Mouse (Mus musculus) limb, embryonic 13.5 days (tissue): Measurements from ENCODE around the gene Adamts17. TPM values are rescaled to one million over a fixed set of nuclear protein-coding genes. Genes with fewer than 3 reads are reported as not detected.
A peak's percentile ranks its signal among the peaks of the same experiment; 100 is the strongest.

Experiments
- ATAC-seq: fragments of 200-750 bp; cut with Nextera tagmentation; 2 replicates; pipeline ENCODE4 v1.8.0; 2017; ENCODE audit warnings: low read depth, moderate number of reproducible peaks, moderate TSS enrichment; ENCODE audit not compliant: low FRiP score
- H3K27ac ChIP-seq: fragments of 300-500 bp; sonication (generic); 2 replicates; pipeline ENCODE4 v1.5.1; 2015; ENCODE audit warnings: inconsistent platforms, mild to moderate bottlenecking, moderate library complexity
- H3K27me3 ChIP-seq: fragments of 300-500 bp; sonication (generic); 2 replicates; pipeline ENCODE4 v1.6.1; 2015; ENCODE audit warnings: mild to moderate bottlenecking, inconsistent platforms
- H3K36me3 ChIP-seq: fragments of 300-500 bp; sonication (generic); 2 replicates; pipeline ENCODE4 v1.6.1; 2015; ENCODE audit warnings: inconsistent platforms, mild to moderate bottlenecking, moderate library complexity
- H3K4me1 ChIP-seq: fragments of 300-500 bp; sonication (generic); 2 replicates; pipeline ENCODE4 v1.6.1; 2015; ENCODE audit warnings: inconsistent platforms
- H3K4me2 ChIP-seq: fragments of 300-500 bp; sonication (generic); replicated peaks from 2 replicates; pipeline ENCODE4 v1.6.1; 2015; ENCODE audit warnings: inconsistent platforms, mild to moderate bottlenecking, moderate library complexity
- H3K4me3 ChIP-seq: fragments of 300-500 bp; sonication (generic); 2 replicates; pipeline ENCODE4 v1.5.1; 2015; ENCODE audit warnings: moderate library complexity, mild to moderate bottlenecking, inconsistent platforms
- H3K9ac ChIP-seq: fragments of 300-500 bp; sonication (generic); 2 replicates; pipeline ENCODE4 v1.6.1; 2015; ENCODE audit warnings: mild to moderate bottlenecking, inconsistent platforms
- H3K9me3 ChIP-seq: fragments of 300-500 bp; sonication (generic); 2 replicates; pipeline ENCODE4 v1.6.1; 2016; ENCODE audit warnings: inconsistent platforms
- WGBS: fragments of 180-500 bp; shearing (Covaris S2); methylation state at CpG from one replicate; pipeline ENCODE4 v1.1.7; 2015; 5-methylcytosine and 5-hydroxymethylcytosine counted together
- polyA plus RNA-seq: library from polyadenylated mRNA; unstranded; fragments of >200 nt; fragmentation: Nextera tagmentation; extraction: Ambion mirVana; gene quantifications from 2 replicates; pipeline ENCODE4 v1.2.1, GENCODE M21; 2015

Gene Adamts17
- polyA plus RNA-seq, 1 experiment from 2014 or later, result 15.3 TPM

DNA sequence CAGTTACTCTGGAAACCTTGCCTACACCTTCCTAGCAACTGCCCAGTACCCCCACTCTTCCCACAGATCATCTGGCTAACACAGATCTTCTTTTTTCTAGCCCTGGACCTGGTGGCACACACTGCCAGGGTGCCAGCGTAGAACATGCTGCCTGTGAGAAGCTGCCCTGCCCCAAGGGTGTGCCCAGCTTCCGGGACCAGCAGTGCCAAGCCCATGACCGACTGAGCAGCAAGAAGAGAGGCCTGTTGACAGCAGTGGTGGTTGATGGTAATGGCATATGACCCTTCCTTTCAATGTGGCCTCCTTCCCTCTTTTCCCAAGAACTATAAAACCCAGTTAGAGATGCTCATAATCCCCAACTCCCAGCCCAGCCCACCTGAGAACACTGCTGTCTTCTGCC is 202.2 kb downstream of the Adamts17 start:
- H3K36me3 ChIP-seq, result peaks cover 10% of the 10 kb centered on the region; the same call in 1 of the 2 replicates
- H3K9ac ChIP-seq, result no peak overlapping the region
- no peak overlapping the region for H3K4me2 ChIP-seq
- WGBS, result 86% methylated on average over 3 of the region's 3 CpGs
- peaks cover 15% of the 10 kb centered on the region for H3K4me1 ChIP-seq
- H3K9me3 ChIP-seq, result no peaks in the 10 kb centered on the region
- no peak for ATAC-seq
- no peak overlapping the region for H3K27ac ChIP-seq
- no peak overlapping the region for H3K4me3 ChIP-seq
- no peaks in the 10 kb centered on the region for H3K27me3 ChIP-seq

DNA sequence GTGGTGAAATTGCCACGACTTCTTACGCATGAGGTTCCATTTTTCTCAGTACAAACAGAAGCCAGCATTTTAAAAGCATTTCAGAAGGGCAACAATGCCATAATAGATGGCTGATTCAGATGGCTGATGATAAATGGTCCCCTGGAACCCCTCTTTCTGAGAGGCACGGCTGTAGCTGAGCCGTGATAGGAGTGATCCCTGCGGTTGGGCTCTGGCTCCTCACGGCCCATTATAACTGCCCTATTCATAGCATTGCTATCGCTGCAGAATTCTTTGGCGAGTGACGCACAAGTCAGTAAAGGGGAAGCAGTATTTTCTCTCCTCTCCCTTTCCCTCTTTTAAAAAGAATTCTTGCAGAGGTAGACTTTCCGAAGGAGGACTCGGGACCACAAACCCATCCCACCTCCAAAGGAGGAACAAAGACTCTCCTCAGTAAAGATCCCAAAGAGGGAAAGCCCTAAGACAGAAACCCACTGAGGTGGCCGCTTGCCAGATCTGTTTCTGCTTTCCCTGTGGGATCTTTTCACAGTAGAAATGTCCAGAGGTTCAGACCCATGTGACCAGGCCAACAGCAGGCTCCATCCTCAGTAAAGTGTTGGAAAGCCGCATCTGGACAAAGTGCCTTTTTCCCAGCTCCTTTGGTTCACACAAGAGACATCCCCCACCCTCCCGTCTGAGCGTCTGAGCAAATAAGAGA is 204.7 kb downstream of the Adamts17 start:
- Histone ChIP-seq H3K36me3 (peaks cover 22% of the 10 kb centered on the region; the same call in 1 of the 2 replicates), H3K4me2 (no peak overlapping the region), H3K9me3 (no peaks in the 10 kb centered on the region), H3K27ac (peak overlapping the region; percentile 48; the same call in 1 of the 2 replicates), H3K9ac (no peak overlapping the region), H3K27me3 (no peaks in the 10 kb centered on the region), H3K4me1 (peaks cover 15% of the 10 kb centered on the region), H3K4me3 (no peak overlapping the region)
- 86% methylated on average over 15 of the region's 15 CpGs for WGBS
- no peak for ATAC-seq

DNA sequence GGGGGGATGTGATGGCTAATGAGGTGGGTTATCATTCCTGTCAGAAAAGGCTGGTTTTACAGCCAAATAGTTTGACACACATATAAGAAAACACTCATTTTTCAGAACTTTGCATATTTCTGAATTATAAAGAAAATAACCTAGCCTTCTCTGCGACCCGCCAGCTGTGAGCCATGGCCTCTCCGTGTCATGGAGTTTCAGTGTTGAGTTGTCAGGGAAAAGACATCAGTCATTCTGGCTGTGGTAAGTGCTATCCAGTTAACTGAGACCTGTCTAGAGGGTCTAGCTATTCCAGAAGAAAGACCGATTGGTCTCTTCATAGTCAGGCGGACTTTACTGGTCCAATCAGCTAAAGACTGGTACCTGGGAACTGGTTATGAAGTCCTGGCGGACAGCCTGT is 205.7 kb downstream of the Adamts17 start:
- Histone ChIP-seq H3K4me1 (peaks cover 7% of the 10 kb centered on the region; the same call in 1 of the 2 replicates), H3K27ac (no peak overlapping the region), H3K4me2 (no peak overlapping the region), H3K9ac (no peak overlapping the region), H3K36me3 (peaks cover 22% of the 10 kb centered on the region; the same call in 1 of the 2 replicates), H3K4me3 (no peak overlapping the region), H3K9me3 (no peaks in the 10 kb centered on the region), H3K27me3 (no peaks in the 10 kb centered on the region)
- ATAC-seq, result no peak
- 95% methylated on average over 6 of the region's 6 CpGs for WGBS

DNA sequence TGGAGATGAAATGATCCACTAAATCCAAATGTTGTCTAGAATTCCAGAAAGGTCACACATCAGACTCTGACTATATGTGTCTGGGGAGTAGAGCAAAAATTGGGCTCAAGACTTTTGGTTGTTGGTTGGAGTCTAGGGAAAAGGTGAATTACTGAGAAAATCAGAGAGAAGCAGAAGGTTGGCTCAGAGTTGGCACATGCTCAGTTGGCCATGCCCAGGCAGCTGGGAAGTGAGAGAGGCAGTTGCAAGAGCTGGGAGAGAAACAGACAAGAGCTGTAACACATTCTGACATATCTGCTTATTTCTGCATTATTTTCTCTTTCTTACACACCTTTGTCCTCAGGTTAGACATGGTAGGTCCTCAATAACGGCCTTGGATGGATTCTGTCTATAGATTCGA is 209.7 kb downstream of the Adamts17 start:
- ATAC-seq, result no peak
- H3K9ac ChIP-seq, result no peak overlapping the region

DNA sequence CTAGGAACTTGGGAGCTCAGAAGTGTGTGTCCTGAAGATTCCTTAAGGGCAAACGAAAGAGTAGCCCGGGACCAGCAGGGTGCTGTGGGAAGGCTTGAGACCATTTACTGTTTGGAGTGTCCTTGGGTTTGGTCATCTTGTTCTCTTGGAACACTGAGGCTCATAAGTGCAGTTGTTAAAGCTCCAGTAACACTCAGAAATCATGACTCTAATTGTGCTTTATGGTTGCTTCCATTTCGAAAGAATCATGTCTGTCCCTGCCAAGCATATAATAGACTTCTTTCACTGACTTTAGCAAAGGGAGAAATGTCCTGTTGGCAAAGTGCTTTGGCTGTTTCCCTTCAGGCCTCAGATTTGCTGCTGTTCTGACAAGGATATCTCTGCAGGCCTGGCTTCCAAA is 210.9 kb downstream of the Adamts17 start:
- no peak overlapping the region for H3K9ac ChIP-seq
- ATAC-seq, result no peak
- H3K4me3 ChIP-seq, result no peak overlapping the region
- H3K27ac ChIP-seq, result no peak overlapping the region
- no peaks in the 10 kb centered on the region for H3K4me1 ChIP-seq
- no peak overlapping the region for H3K4me2 ChIP-seq
- peaks cover 15% of the 10 kb centered on the region; the same call in 1 of the 2 replicates for H3K36me3 ChIP-seq
- 88% methylated on average over 3 of the region's 3 CpGs for WGBS
- H3K9me3 ChIP-seq, result no peaks in the 10 kb centered on the region
- no peaks in the 10 kb centered on the region for H3K27me3 ChIP-seq

More for the DNA sequence above, 209.7 kb downstream of the Adamts17 start:
- Histone ChIP-seq H3K4me1 (no peaks in the 10 kb centered on the region), H3K9me3 (no peaks in the 10 kb centered on the region), H3K4me2 (no peak overlapping the region), H3K36me3 (peaks cover 14% of the 10 kb centered on the region; the same call in 1 of the 2 replicates), H3K4me3 (no peak overlapping the region), H3K27me3 (no peaks in the 10 kb centered on the region), H3K27ac (no peak overlapping the region)
- 92% methylated on average over 2 of the region's 2 CpGs for WGBS

DNA sequence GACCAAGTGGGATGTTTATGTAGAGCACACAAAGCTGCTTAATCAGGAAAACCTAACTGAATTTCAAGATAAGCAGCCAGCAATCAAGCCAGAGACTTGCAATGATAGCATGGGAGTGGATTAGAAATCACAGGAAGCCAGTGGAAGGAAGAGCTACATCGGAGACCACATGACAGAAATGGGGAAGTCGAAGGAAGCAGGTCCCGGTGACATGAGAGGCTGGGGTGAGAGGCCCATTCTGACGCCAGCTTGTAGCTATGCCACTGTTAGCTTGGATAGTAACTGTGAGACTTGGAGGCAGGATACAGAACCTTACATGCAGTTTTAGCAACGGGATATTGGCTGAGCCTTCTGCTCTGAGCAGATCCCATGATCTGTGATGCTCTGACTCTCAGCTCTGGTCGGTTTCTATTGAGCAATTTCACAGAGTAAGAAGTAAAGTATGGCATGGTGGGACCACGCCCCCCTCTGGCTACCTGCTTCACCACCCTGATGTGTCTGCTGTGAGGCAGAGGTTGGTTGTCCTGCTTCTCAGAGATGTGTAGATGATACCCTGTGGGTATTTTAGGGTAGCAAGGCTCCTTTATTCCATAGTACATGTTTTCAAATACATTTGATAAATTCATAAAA is 211.7 kb downstream of the Adamts17 start:
- no peak overlapping the region for H3K4me2 ChIP-seq
- H3K4me3 ChIP-seq, result no peak overlapping the region
- H3K9me3 ChIP-seq, result no peaks in the 10 kb centered on the region
- peaks cover 15% of the 10 kb centered on the region; the same call in 1 of the 2 replicates for H3K36me3 ChIP-seq
- H3K27me3 ChIP-seq, result no peaks in the 10 kb centered on the region
- no peak overlapping the region for H3K27ac ChIP-seq
- H3K4me1 ChIP-seq, result no peaks in the 10 kb centered on the region
- WGBS, result 79% methylated on average over 7 of the region's 7 CpGs
- no peak overlapping the region for H3K9ac ChIP-seq
- ATAC-seq, result no peak

DNA sequence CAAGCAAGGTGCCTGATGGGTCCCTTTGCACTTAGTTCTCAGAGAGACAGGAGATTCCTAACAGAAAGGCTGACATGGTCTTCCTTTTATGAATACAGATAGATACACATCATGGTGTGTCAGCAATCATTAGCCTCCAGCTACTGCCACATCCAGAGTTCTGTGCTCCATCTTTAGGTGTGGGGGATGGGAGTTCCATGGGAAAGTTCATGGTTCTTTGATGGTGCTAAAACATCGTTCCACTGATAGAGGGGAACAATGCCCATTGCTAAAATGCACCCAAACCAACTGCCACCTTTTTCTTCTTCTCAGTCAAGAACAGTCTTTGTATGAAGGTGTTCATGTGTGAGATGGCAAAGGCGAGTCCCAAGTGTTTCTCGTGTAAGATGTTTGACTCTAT is 215.3 kb downstream of the Adamts17 start:
- H3K4me2 ChIP-seq, result no peak overlapping the region
- H3K36me3 ChIP-seq, result peaks cover 3% of the 10 kb centered on the region; the same call in 1 of the 2 replicates
- WGBS, result 92% methylated on average over 3 of the region's 3 CpGs
- no peak for ATAC-seq
- no peaks in the 10 kb centered on the region for H3K27me3 ChIP-seq
- no peaks in the 10 kb centered on the region for H3K4me1 ChIP-seq
- no peak overlapping the region for H3K4me3 ChIP-seq
- no peak overlapping the region for H3K27ac ChIP-seq
- no peaks in the 10 kb centered on the region for H3K9me3 ChIP-seq
- no peak overlapping the region for H3K9ac ChIP-seq

DNA sequence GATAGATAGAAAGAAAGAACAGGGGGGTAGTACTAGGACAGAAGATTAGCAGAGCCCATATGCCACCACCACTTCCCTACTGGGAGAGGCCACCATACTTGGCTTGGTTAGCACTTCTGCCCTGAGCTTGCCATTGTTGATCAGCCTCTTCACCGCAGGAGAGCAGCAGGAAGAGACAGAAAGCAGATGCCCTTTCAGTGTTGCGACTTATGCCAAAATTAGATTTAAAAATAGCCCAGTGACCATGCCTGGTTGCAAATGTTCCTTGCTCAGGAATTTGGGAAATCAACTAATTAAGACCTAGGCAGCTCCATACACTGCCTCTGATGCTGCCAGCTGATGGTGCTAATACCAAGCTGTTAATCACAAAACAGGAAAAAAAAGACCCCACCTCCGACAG is 216.0 kb downstream of the Adamts17 start:
- no peak overlapping the region for H3K4me2 ChIP-seq
- no peak overlapping the region for H3K9ac ChIP-seq
- H3K9me3 ChIP-seq, result no peaks in the 10 kb centered on the region
- H3K27ac ChIP-seq, result no peak overlapping the region
- no peaks in the 10 kb centered on the region for H3K4me1 ChIP-seq
- ATAC-seq, result no peak
- peaks cover 3% of the 10 kb centered on the region; the same call in 1 of the 2 replicates for H3K36me3 ChIP-seq
- H3K4me3 ChIP-seq, result no peak overlapping the region
- no peaks in the 10 kb centered on the region for H3K27me3 ChIP-seq
- 69% methylated on average over 3 of the region's 3 CpGs for WGBS

DNA sequence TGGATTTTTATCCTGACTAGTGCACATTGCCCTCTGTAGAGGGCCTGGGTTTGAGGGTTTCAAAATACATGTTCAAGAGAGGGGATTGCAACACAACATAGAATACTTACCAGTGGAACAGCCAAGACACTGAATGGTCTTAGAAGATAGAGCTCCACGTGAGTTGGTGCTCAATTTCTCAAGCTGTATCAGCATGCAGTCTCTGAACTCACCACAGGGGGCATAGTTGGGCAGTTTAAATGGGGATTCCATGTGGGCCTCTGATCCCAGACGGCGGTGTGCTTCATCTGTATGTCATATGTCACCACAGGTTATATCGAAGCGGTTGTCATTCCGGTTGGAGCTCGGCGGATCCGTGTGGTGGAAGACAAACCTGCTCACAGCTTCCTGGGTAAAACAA is 222.2 kb downstream of the Adamts17 start:
- Histone ChIP-seq H3K4me1 (peaks cover 24% of the 10 kb centered on the region), H3K4me3 (no peak overlapping the region), H3K9me3 (no peaks in the 10 kb centered on the region), H3K4me2 (no peak overlapping the region), H3K27me3 (no peaks in the 10 kb centered on the region), H3K27ac (no peak overlapping the region), H3K9ac (no peak overlapping the region), H3K36me3 (no peaks in the 10 kb centered on the region)
- WGBS, result 83% methylated on average over 9 of the region's 9 CpGs
- no peak for ATAC-seq

DNA sequence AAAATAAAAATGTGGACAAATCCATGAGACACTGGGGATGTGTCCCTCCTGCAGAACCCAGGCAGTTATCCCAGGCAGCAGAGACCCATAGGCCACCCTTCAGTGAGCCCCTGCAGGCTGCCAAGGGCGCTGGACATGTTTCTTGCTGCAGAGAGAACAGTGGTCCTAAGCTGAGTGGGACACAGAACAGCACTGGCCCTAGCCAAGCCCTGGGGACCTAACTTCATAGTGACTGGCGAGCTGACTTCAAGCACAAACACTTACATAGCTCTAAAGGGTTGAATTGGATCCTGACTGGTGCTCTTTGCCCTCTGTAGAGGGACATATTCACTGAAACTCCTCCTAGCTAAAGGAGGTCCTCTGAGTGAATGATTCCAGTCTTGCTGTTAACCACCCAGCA is 223.0 kb downstream of the Adamts17 start:
- no peak overlapping the region for H3K4me3 ChIP-seq
- WGBS, result 85% methylated on average over 2 of the region's 2 CpGs
- no peak overlapping the region for H3K4me2 ChIP-seq
- H3K9me3 ChIP-seq, result no peaks in the 10 kb centered on the region
- no peak overlapping the region for H3K27ac ChIP-seq
- peaks cover 27% of the 10 kb centered on the region for H3K4me1 ChIP-seq
- no peaks in the 10 kb centered on the region for H3K36me3 ChIP-seq
- H3K27me3 ChIP-seq, result no peaks in the 10 kb centered on the region
- no peak overlapping the region for H3K9ac ChIP-seq
- no peak for ATAC-seq

DNA sequence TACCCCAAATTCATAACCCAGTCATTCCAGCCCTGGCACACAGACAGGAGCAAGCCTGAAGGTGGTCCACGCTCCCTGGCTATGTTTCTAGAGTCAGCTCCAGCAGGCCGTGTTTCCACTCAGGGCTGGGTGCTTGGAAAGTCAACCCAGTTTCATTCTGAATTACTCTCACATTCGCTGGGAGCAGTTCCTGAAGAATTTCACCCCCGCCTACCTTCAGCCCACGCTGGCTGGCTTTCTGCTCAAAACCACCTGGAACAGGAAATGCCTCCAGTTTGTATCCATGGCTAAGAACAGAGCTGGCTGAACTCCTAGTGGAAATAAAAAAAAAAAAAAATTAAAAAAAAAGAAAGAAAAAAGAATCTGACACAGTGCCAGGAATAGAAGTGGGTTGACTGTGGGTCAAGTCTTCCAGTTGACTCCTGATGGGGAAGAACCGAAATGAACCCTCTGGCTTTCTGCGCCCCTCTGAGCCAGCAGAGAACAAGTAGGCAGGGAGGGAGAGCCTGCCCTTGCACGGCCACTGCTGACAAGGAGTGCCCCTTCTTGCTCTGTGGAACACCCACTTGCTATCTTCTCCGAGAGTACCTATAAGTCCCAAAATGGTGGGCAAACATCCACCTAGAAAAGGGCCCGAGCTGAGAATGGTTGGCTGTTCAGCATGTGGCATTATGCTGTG is 225.2 kb downstream of the Adamts17 start:
- Histone ChIP-seq H3K9ac (no peak overlapping the region), H3K36me3 (no peaks in the 10 kb centered on the region), H3K4me1 (peaks cover 30% of the 10 kb centered on the region), H3K4me2 (no peak overlapping the region; the same call in 1 of the 2 replicates), H3K27me3 (no peaks in the 10 kb centered on the region), H3K9me3 (no peaks in the 10 kb centered on the region), H3K27ac (peak overlapping the region; percentile 82), H3K4me3 (no peak overlapping the region)
- peak; percentile 60; the same call in 1 of the 2 replicates for ATAC-seq
- 56% methylated on average over 10 of the region's 10 CpGs for whole genome bisulfite sequencing

DNA sequence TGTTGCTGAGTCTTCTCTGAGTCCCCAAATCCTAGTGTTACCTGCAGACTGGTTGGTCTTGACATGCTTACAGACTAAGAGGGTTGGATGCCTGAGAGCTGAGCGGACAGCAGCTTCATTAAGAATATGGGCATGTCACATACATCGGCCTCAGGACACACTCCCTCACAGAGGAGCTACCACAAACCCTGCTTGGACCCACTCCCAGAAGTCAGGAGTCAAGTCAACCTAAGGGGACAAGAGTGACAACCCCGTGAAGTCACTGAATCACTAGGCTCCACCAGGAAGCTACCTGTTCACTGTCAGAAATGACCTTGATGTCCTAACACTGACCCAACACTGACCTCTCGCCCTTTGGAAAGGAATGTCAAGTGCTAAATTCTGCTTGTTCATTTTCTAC is 226.1 kb downstream of the Adamts17 start:
- peak overlapping the region; percentile 62; the same call in 1 of the 2 replicates for H3K27ac ChIP-seq
- peaks cover 30% of the 10 kb centered on the region for H3K4me1 ChIP-seq
- H3K9me3 ChIP-seq, result no peaks in the 10 kb centered on the region
- H3K27me3 ChIP-seq, result no peaks in the 10 kb centered on the region
- ATAC-seq, result no peak
- no peak overlapping the region for H3K4me2 ChIP-seq
- H3K9ac ChIP-seq, result 0 out of 2 replicates have a peak overlapping the region, but pooled peaks have one; percentile 19
- H3K4me3 ChIP-seq, result no peak overlapping the region
- WGBS, result 86% methylated on average over 4 of the region's 4 CpGs
- no peaks in the 10 kb centered on the region for H3K36me3 ChIP-seq
